Mouse (Mus musculus) bone marrow, adult 2 months (tissue): ENCODE results near the gene Acy3. TPM values are rescaled to one million over a fixed set of nuclear protein-coding genes. Genes with fewer than 3 reads are reported as not detected.

Experiments used
- H3K27ac ChIP-seq: fragments of 200-500 bp; 2 replicates; pipeline ENCODE4 v1.5.1; 2012; ENCODE audit warnings: low read depth, mild to moderate bottlenecking, control low read depth, inconsistent platforms, low read length; ENCODE audit not compliant: control insufficient read depth, poor library complexity, insufficient read depth
- H3K4me1 ChIP-seq: fragments of 200-500 bp; 2 replicates; pipeline ENCODE4 v1.6.1; 2011; ENCODE audit warnings: low read length; ENCODE audit not compliant: control insufficient read depth, insufficient read depth
- H3K4me3 ChIP-seq: fragments of 200-500 bp; replicated peaks from 2 replicates; pipeline ENCODE3; 2011; ENCODE audit warnings: mild to moderate bottlenecking, low read depth, low read length, control low read depth; ENCODE audit not compliant: control insufficient read depth
- CTCF ChIP-seq: fragments of 200-500 bp; IDR thresholded peaks from 2 replicates; pipeline ENCODE4 v1.5.1; 2011; ENCODE audit warnings: low read length, control low read depth; ENCODE audit not compliant: control insufficient read depth, insufficient read depth
- POLR2A ChIP-seq: fragments of 200-500 bp; IDR thresholded peaks from 2 replicates; pipeline ENCODE4 v1.6.1; 2011; ENCODE audit warnings: low read depth, mild to moderate bottlenecking, control low read depth, low read length, borderline replicate concordance; ENCODE audit not compliant: control insufficient read depth
- WGBS: fragments of 180-500 bp; shearing (Covaris S2); methylation state at CpG from one replicate; pipeline ENCODE4 v1.1.7; 2018; 5-methylcytosine and 5-hydroxymethylcytosine counted together
- polyA plus RNA-seq: library from polyadenylated mRNA; stranded (reverse); fragments of >200 nt; gene quantifications from 2 replicates; pipeline ENCODE4 v1.2.4, GENCODE M21; 2011; ENCODE audit warnings: low replicate concordance; ENCODE audit not compliant: missing spikeins, insufficient read depth, insufficient read length

The Acy3 gene
- polyA plus RNA-seq, 1 experiment: 10.7 TPM

DNA sequence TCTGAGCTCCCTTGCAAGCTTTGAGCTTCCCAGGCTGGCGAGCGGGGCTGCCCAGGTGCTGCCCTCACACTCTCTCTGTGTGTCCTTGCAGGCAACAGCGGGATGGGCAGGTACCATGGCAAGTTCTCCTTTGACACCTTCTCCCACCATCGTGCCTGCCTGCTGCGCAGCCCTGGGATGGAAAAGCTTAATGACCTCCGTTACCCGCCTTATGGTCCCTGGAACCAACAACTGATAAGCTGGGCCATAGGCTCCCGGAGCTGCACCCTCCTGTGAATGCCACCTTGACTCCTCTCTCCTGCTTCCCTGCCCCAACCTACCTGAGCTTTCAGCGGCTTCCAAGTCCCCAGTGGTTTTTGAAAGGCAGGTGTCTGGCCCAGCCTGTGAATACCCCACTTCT, 5.5 kb upstream of the Acy3 start:
- Histone ChIP-seq H3K27ac (no peak overlapping the region), H3K4me1 (no peaks in the 10 kb centered on the region), H3K4me3 (no peak overlapping the region)
- TF ChIP-seq CTCF: no peak
- no peak for TF ChIP-seq POLR2A
- WGBS: 79% methylated on average over 9 of the region's 9 CpGs

DNA sequence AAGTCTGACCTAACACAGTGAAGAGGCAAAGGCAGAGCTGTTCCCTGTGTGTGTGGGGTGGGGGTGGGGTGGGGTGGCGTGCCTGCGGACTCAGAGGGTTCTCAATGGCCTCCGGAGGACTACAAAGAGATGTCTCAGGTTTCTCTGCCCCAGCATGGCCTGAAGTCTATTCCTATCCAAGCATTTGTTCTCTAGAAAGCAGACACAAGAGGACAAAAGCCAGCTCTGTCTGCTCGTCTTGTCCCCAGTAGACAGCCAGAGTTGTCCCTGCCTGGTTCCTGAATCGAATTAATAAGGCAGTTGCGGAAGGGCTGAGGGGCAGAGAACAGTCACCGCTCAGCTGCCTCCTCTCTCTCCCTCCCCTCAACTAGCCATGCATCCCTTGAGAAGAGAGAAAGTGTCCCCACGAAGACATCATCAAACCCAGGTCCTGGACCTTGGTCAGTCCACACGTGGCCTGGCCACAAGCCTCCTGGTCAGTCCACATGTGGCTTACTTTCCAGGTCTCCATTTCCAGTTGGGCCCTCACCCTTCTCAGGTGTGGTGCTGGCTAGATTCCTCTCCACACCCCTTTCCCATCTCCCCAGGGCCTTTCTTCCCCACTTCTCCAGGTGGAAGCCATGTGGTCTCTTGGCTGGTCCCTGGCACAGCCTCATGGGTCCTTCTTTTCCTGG, 2.7 kb upstream of the Acy3 start:
- 80% methylated on average over 9 of the region's 9 CpGs for WGBS
- TF ChIP-seq POLR2A (no peak), CTCF (no peak)
- Histone ChIP-seq H3K27ac (no peak overlapping the region), H3K4me1 (no peaks in the 10 kb centered on the region), H3K4me3 (no peak overlapping the region)

DNA sequence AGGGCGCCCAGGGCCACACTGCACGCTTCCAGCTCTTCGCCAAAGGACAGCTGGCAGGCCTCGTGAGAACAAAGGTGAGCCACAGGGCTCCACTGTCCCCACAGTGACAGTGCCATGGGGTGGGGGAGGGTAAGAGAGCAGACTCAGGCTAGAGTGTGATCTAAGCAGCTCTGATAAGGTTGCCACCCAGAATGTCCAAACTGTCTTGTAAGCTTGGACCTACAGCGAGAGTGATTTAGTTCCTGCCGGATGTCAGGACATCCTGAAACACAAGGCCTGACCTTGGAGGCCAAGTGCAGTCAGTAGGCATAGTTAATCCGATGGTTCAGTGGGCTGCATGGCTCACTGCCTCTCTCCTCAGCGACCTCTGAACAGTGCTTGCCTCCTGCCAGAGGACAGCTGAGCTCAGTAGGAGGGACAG, 1.1 kb upstream of the Acy3 start:
- Histone ChIP-seq H3K27ac (no peak overlapping the region), H3K4me3 (no peak overlapping the region), H3K4me1 (no peaks in the 10 kb centered on the region)
- WGBS: 40% methylated on average over 8 of the region's 8 CpGs
- no peak for TF ChIP-seq POLR2A
- TF ChIP-seq CTCF: no peak

DNA sequence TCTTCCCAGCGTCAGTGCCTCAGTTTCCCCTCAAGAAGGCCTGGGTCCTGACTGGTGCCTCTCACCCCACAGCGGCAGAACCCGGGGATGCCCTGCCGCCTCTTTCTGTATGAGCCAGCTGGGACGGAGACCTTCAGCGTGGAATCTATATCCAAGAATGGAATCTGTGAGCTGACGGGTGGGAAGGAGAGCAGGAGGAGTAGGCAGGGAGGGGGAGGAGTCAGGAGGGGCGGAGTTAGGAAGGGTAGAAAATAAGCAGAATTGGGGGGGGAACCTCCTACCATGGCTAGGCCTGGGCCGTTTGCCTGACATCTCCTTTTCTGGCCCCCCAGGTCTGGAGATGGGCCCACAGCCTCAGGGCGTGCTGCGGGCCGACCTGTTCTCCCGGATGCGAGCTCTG, 1.7 kb downstream of the Acy3 start:
- Histone ChIP-seq H3K4me3 (no peak overlapping the region), H3K4me1 (no peaks in the 10 kb centered on the region), H3K27ac (no peak overlapping the region)
- 88% methylated on average over 14 of the region's 14 CpGs for WGBS
- TF ChIP-seq POLR2A: no peak

DNA sequence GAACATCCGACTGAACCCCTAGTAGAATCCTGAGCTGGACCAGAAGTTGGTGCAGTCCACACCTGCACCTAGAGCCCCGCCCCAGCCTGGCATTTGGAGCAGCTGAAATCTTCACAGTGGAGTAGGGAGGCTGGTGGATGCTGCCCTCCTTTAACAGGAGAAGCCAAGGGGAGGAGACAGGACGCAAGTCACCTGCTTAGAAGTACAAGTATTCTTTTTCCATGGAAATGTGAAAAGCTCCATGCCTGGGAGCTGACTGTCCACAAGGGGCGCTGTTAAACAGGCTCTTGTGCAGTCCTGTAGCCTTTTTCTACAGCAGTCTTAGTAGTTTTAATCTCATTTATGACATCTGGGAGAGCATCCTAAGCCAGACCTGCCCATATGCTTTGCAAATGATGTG, 2.4 kb downstream of the Acy3 start:
- WGBS: 90% methylated on average over 4 of the region's 4 CpGs
- no peaks in the 10 kb centered on the region for H3K4me1 ChIP-seq
- H3K27ac ChIP-seq: no peak overlapping the region
- TF ChIP-seq POLR2A (no peak), CTCF (peak; percentile 33; the same call in 1 of the 2 replicates)
- H3K4me3 ChIP-seq: no peak overlapping the region

DNA sequence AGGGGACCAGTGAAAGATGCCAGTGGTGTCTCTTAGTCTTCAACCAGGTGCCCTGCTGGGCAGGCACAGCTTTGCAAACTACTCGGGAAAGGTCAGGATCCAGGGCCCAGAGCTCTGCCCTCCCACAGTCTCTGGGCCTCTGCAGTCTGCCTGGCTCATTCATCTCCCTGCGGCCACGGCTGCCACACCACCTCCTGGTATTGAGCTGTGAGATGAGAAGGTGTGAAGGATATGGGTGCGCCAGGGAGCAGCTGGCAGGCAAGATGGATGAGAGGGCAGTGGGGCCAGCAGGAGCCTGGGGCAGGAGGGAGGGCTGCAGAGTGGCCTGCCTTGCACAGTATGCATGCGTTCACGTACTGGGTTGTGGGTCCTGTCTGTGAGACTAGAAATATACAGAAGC, 4.4 kb downstream of the Acy3 start:
- no peak overlapping the region for H3K4me3 ChIP-seq
- no peaks in the 10 kb centered on the region for H3K4me1 ChIP-seq
- TF ChIP-seq CTCF: no peak
- 79% methylated on average over 6 of the region's 6 CpGs for WGBS
- no peak overlapping the region for H3K27ac ChIP-seq

DNA sequence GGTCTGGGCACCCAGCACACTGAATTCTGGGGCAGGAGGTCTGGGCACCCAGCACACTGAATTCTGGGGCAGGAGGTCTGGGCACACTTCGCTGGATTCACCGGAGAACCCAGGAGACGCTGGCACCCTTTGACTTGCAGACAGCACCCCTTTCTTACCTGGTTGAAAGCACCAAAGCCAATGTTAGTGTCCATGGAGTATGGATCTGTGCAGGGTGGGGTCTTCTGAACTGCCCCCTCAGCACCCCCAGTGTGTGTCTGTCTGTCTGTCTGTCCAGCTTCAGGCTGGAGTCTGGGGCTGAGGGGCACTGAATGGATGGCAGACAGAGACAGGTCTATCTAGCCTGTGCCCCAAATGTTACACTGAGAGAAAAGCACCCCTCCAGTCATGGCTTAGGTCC, 5.2 kb downstream of the Acy3 start:
- TF ChIP-seq POLR2A (no peak), CTCF (no peak)
- no peaks in the 10 kb centered on the region for H3K4me1 ChIP-seq
- 91% methylated on average over 3 of the region's 3 CpGs for WGBS
- H3K4me3 ChIP-seq: no peak overlapping the region
- H3K27ac ChIP-seq: no peak overlapping the region

DNA sequence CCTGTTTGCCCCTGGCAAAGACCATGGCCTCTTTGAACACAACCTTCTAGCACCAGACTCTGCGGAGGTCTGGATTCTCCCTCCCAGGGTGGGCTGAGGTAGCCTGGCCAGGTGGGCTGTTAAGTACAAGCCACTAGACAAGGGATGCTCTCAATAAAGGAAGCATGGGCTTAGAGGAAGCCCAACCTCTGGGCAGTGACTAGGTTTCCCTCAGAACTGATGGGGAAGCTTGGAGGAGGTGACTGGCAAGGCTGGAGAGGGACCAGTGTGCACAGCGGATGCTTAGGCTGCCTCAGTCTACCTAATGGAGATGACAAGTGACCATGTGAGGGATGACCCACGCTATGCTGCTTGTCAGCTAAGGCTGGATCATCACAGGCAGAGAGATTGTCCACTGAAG, 5.6 kb downstream of the Acy3 start:
- WGBS: 90% methylated on average over 3 of the region's 3 CpGs

DNA sequence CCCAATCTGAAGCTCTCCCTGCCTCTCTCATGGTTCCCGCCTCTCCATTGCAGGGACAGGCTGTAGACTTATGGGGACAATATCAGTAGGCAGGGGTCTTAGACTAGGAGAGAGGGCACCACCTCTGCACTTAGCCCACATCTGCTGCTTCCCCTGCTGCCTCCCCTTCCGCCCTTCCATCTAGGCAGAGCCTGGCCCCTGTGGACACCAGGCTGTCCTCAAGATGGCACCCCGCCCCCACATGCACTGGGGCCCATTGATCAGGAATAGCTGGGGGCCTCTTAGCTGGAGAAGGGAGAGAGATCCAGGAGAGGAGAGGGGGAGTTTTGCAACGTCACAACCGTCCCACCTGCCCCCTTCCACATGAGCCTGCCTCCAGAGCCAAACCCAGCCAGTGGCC, 6.0 kb downstream of the Acy3 start, which contains the start of gene Tbx10:
Tbx10 (plus strand) TSS at position 337 of the 400 bp plus-strand sequence.
- no peak within 1 kb of the TSS for H3K27ac ChIP-seq
- H3K4me3 ChIP-seq: no peak within 1 kb of the TSS
- 75% methylated on average over 5 of the region's 5 CpGs for whole genome bisulfite sequencing
- no peaks in the 10 kb centered on the region for H3K4me1 ChIP-seq
- no peak for TF ChIP-seq CTCF
- no peak for TF ChIP-seq POLR2A

More for the DNA sequence above, 5.6 kb downstream of the Acy3 start:
- Histone ChIP-seq H3K4me1 (no peaks in the 10 kb centered on the region), H3K4me3 (no peak overlapping the region), H3K27ac (no peak overlapping the region)
- TF ChIP-seq POLR2A: no peak
- TF ChIP-seq CTCF: no peak
